Mouse (Mus musculus) kidney, embryonic 15.5 days (tissue): ENCODE data around the gene Nelfb. TPM values are rescaled to one million over a fixed set of nuclear protein-coding genes. Genes with fewer than 3 reads are reported as not detected.
"Not testable (repeated sequence)": the region's sequence is repeated elsewhere in the genome, so short reads cannot be mapped to it uniquely, and the experiment has no call there.

Source experiments
- ATAC-seq: fragments of 200-750 bp; cut with Nextera tagmentation; replicated peaks from 2 replicates; pipeline ENCODE4 v1.8.0; 2017; ENCODE audit warnings: moderate TSS enrichment; ENCODE audit not compliant: low FRiP score
- H3K27ac ChIP-seq: fragments of 300-500 bp; sonication (generic); 2 replicates; pipeline ENCODE4 v1.5.1; 2015; ENCODE audit warnings: mild to moderate bottlenecking, inconsistent platforms
- H3K27me3 ChIP-seq: fragments of 300-500 bp; sonication (generic); 2 replicates; pipeline ENCODE4 v1.6.1; 2015; ENCODE audit warnings: inconsistent platforms
- H3K36me3 ChIP-seq: fragments of 300-500 bp; sonication (generic); 2 replicates; pipeline ENCODE4 v1.6.1; 2015; ENCODE audit warnings: inconsistent platforms
- H3K4me1 ChIP-seq: fragments of 300-500 bp; sonication (generic); 2 replicates; pipeline ENCODE4 v1.6.1; 2015; ENCODE audit warnings: inconsistent platforms
- H3K4me2 ChIP-seq: fragments of 300-500 bp; sonication (generic); 2 replicates; pipeline ENCODE4 v1.6.1; 2015; ENCODE audit warnings: moderate library complexity, mild to moderate bottlenecking, inconsistent platforms
- H3K4me3 ChIP-seq: fragments of 300-500 bp; sonication (generic); replicated peaks from 2 replicates; pipeline ENCODE4 v1.5.1; 2015; ENCODE audit warnings: mild to moderate bottlenecking, inconsistent platforms
- H3K9ac ChIP-seq: fragments of 300-500 bp; sonication (generic); 2 replicates; pipeline ENCODE4 v1.6.1; 2015; ENCODE audit warnings: mild to moderate bottlenecking, inconsistent platforms
- H3K9me3 ChIP-seq: fragments of 300-500 bp; sonication (generic); replicated peaks from 2 replicates; pipeline ENCODE4 v1.6.1; 2016; ENCODE audit warnings: inconsistent platforms
- WGBS: fragments of 180-500 bp; shearing (Covaris S2); methylation state at CpG from one replicate; pipeline ENCODE4 v1.1.7; 2015; ENCODE audit warnings: mixed read lengths; 5-methylcytosine and 5-hydroxymethylcytosine counted together
- polyA plus RNA-seq: library from polyadenylated mRNA; unstranded; fragments of >200 nt; fragmentation: Nextera tagmentation; extraction: Ambion mirVana; gene quantifications from 2 replicates; pipeline ENCODE4 v1.2.1, GENCODE M21; 2015

Gene Nelfb
- 114 and 124 TPM in 2 replicates for polyA plus RNA-seq

GRCm38 (mm10) chr2:25211121-25211670, at the start of gene Nelfb:
TSS of gene Nelfb (minus strand) at chr2:25211489.
- Histone ChIP-seq H3K4me3 (peak within 1 kb of the TSS; percentile 96), H3K36me3 (peaks cover 31% of the 10 kb centered on the region), H3K9me3 (no peaks in the 10 kb centered on the region), H3K4me1 (peaks cover 25% of the 10 kb centered on the region), H3K4me2 (peak within 1 kb of the TSS; percentile 68), H3K27me3 (no peaks in the 10 kb centered on the region), H3K9ac (peak within 1 kb of the TSS; percentile 83), H3K27ac (peak within 1 kb of the TSS; percentile 95)
- ATAC-seq, result peak; percentile 92
- WGBS, result under 1% methylated on average over 44 of the region's 44 CpGs

- H3K9ac ChIP-seq, result no peak overlapping the region
- no peak overlapping the region for H3K4me2 ChIP-seq
- no peaks in the 10 kb centered on the region for H3K36me3 ChIP-seq
- WGBS, result 60% methylated on average over 2 of the region's 2 CpGs
- ATAC-seq, result no peak
- H3K27me3 ChIP-seq, result peaks cover 5% of the 10 kb centered on the region
- H3K4me3 ChIP-seq, result no peak overlapping the region
- no peak overlapping the region for H3K27ac ChIP-seq
- peaks cover 36% of the 10 kb centered on the region for H3K4me1 ChIP-seq
- no peaks in the 10 kb centered on the region for H3K9me3 ChIP-seq
Measured at GRCm38 (mm10) chr2:25258887-25259286, 47.6 kb upstream of the Nelfb start.

DNA sequence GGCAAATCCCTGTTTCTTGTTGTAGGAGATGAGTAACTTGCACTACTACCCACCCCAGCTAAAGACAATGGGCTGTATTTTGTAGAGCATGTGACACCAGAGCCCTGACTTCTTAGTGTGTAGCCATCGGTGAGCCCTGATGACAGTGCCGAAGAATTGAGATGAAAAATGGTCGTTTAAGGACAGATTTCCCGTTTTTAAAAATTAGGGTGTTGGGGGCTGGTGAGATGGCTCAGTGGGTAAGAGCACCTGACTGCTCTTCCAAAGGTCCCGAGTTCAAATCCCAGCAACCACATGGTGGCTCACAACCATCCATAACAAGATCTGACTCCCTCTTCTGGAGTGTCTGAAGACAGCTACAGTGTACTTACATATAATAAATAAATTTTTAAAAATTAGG, 46.0 kb upstream of the Nelfb start:
- H3K4me3 ChIP-seq, H3K27me3 ChIP-seq, H3K9ac ChIP-seq, ATAC-seq, H3K27ac ChIP-seq, H3K4me2 ChIP-seq, H3K9me3 ChIP-seq: not testable (repeated sequence)
- Histone ChIP-seq H3K4me1 (peaks cover 24% of the 10 kb centered on the region), H3K36me3 (peaks cover 14% of the 10 kb centered on the region)
- 84% methylated on average over 5 of the region's 5 CpGs for WGBS

DNA sequence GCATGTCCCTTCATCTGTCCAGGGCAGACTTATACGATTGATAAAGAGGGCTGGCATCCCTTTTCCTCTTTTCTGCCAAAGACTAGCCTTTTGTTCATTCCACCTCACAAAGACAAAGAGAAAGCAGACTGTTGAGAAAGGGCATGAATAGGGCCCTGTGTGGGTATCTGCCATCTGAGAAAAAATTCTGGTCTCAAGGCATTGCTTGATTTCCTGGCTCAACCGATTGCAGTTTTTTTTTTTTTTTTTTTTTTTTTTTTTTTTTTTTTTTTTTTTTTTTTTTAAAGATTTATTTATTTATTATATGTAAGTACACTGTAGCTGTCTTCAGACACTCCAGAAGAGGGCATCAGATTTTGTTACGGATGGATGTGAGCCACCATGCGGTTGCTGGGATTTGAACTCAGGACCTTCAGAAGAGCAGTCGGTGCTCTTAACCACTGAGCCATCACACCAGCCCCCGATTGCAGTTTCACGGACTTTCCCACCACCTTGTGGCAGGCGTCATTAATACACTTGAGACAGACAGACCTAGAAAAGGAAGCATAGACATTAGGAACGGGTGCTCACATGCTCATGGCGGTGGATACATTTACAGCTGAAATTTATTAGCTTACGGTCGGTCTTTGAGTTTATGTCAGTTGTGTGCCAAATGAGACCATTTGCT, 45.3 kb upstream of the Nelfb start:
- H3K4me2 ChIP-seq, result peak overlapping the region; percentile 89
- H3K27me3 ChIP-seq, ATAC-seq, H3K27ac ChIP-seq, H3K9me3 ChIP-seq: not testable (repeated sequence)
- H3K9ac ChIP-seq, result peak overlapping the region; percentile 84; the same call in 1 of the 2 replicates
- H3K36me3 ChIP-seq, result peaks cover 21% of the 10 kb centered on the region
- 56% methylated on average over 12 of the region's 12 CpGs for WGBS
- peaks cover 20% of the 10 kb centered on the region for H3K4me1 ChIP-seq
- peak overlapping the region; percentile 75 for H3K4me3 ChIP-seq

DNA sequence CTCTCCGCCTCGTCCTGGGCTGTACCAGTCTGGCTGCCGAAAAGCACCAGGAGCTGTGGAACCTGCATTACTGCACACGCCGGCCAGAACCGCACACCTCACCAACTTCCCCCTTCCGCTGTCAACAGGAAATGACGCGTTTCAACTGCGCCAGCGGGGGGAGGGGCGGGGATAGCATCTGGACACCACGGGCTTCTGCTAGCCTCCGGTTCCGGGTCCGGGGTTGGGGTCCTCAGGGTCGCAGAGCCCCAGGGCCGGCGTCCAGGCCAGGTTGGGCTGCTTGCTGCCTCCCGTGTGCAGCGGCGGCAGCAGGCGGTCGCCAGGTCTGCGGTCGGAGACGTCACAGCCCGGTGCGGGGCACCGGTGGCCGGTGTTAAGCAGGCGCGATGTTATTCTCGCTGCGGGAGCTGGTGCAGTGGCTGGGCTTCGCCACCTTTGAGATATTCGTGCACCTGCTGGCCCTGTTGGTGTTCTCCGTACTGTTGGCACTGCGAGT, 44.0 kb upstream of the Nelfb start, which contains the start of gene Tmem203:
Tmem203 (plus strand) TSS at position 156 of the 496 bp plus-strand sequence.
- Histone ChIP-seq H3K9me3 (no peaks in the 10 kb centered on the region), H3K4me1 (peaks cover 20% of the 10 kb centered on the region), H3K36me3 (peaks cover 33% of the 10 kb centered on the region), H3K27ac (peak within 1 kb of the TSS; percentile 81), H3K4me2 (peak within 1 kb of the TSS; percentile 89), H3K4me3 (peak within 1 kb of the TSS; percentile 75), H3K27me3 (no peaks in the 10 kb centered on the region), H3K9ac (peak within 1 kb of the TSS; percentile 84)
- under 1% methylated on average over 39 of the region's 39 CpGs for WGBS
- ATAC-seq, result peak; percentile 82

- no peaks in the 10 kb centered on the region for H3K9me3 ChIP-seq
- no peak overlapping the region for H3K27ac ChIP-seq
- no peak overlapping the region for H3K4me2 ChIP-seq
- 88% methylated on average over 1 of the region's 1 CpGs for WGBS
- no peaks in the 10 kb centered on the region for H3K27me3 ChIP-seq
- peaks cover 62% of the 10 kb centered on the region for H3K36me3 ChIP-seq
- no peak overlapping the region for H3K4me3 ChIP-seq
- H3K4me1 ChIP-seq, result peaks cover 20% of the 10 kb centered on the region
- ATAC-seq, result no peak
- H3K9ac ChIP-seq, result no peak overlapping the region
Measured at GRCm38 (mm10) chr2:25252331-25252730, 41.0 kb upstream of the Nelfb start.

- peaks cover 19% of the 10 kb centered on the region for H3K4me1 ChIP-seq
- H3K4me2 ChIP-seq, result no peak within 1 kb of the TSS
- no peaks in the 10 kb centered on the region for H3K9me3 ChIP-seq
- ATAC-seq, result no peak
- no peak within 1 kb of the TSS for H3K9ac ChIP-seq
- WGBS, result 85% methylated on average over 10 of the region's 10 CpGs
- H3K27me3 ChIP-seq, result peaks cover 23% of the 10 kb centered on the region
- H3K36me3 ChIP-seq, result peaks cover 54% of the 10 kb centered on the region
- no peak within 1 kb of the TSS for H3K4me3 ChIP-seq
- no peak within 1 kb of the TSS for H3K27ac ChIP-seq
Measured at GRCm38 (mm10) chr2:25246183-25247072, 35.1 kb upstream of the Nelfb start, which contains the start of gene AL732309.1. TSS of gene AL732309.1 (minus strand) at chr2:25246863.

DNA sequence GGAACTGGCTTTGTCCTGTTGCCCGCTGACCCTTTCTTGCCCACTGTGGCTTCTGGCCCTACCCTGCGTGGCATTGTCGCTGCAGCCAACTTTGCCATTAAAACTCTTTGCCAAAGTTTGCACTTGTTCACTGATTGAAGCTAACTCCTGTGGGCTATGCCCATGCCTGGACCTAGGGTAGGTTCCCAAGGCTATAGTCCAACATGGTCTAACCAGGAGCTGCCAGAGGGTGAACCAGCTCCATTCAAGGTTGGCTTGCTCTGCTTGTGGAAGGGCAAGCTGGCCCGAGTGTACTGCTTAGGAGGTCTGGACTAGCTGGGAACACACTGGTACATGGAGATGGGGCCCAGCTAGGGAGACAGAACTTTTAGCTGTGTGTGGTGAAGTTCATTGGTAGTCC, 32.9 kb upstream of the Nelfb start:
- H3K9me3 ChIP-seq, result no peaks in the 10 kb centered on the region
- no peak overlapping the region for H3K4me3 ChIP-seq
- WGBS, result 89% methylated on average over 4 of the region's 4 CpGs
- H3K27me3 ChIP-seq, result peaks cover 28% of the 10 kb centered on the region
- H3K27ac ChIP-seq, result no peak overlapping the region
- peaks cover 32% of the 10 kb centered on the region for H3K36me3 ChIP-seq
- H3K9ac ChIP-seq, result no peak overlapping the region
- H3K4me2 ChIP-seq, result no peak overlapping the region
- no peak for ATAC-seq
- H3K4me1 ChIP-seq, result peaks cover 33% of the 10 kb centered on the region

GRCm38 (mm10) chr2:25243342-25243741, 32.1 kb upstream of the Nelfb start:
- WGBS, result 79% methylated on average over 8 of the region's 8 CpGs
- ATAC-seq, result no peak
- H3K4me1 ChIP-seq, result peaks cover 33% of the 10 kb centered on the region
- H3K4me2 ChIP-seq, result peak overlapping the region; percentile 99; the same call in 1 of the 2 replicates
- no peaks in the 10 kb centered on the region for H3K9me3 ChIP-seq
- peaks cover 25% of the 10 kb centered on the region for H3K36me3 ChIP-seq
- peak overlapping the region; percentile 62; the same call in 1 of the 2 replicates for H3K4me3 ChIP-seq
- peaks cover 28% of the 10 kb centered on the region for H3K27me3 ChIP-seq
- H3K9ac ChIP-seq, result peak overlapping the region; percentile 63; the same call in 1 of the 2 replicates
- no peak overlapping the region for H3K27ac ChIP-seq

GRCm38 (mm10) chr2:25242101-25242506, 30.8 kb upstream of the Nelfb start, which contains the start of the genes Rnf208 and Cysrt1:
TSS of gene Rnf208 (plus strand) at chr2:25242255.
TSS of gene Cysrt1 (minus strand) at chr2:25242452.
- peak within 1 kb of the TSS; percentile 99 for H3K4me2 ChIP-seq

GRCm38 (mm10) chr2:25241438-25241775, 30.1 kb upstream of the Nelfb start:
- no peaks in the 10 kb centered on the region for H3K9me3 ChIP-seq
- WGBS, result 18% methylated on average over 6 of the region's 6 CpGs
- H3K27me3 ChIP-seq, result peaks cover 28% of the 10 kb centered on the region
- peak overlapping the region; percentile 99 for H3K4me2 ChIP-seq
- peak overlapping the region; percentile 78 for H3K27ac ChIP-seq
- H3K4me3 ChIP-seq, result peak overlapping the region; percentile 62
- peaks cover 6% of the 10 kb centered on the region for H3K36me3 ChIP-seq
- peaks cover 36% of the 10 kb centered on the region for H3K4me1 ChIP-seq
- no peak overlapping the region for H3K9ac ChIP-seq
- peak; percentile 19 for ATAC-seq

More at GRCm38 (mm10) chr2:25242101-25242506, 30.8 kb upstream of the Nelfb start, which contains the start of the genes Rnf208 and Cysrt1:
- Histone ChIP-seq H3K9me3 (no peaks in the 10 kb centered on the region), H3K27ac (peak within 1 kb of the TSS; percentile 78), H3K36me3 (peaks cover 13% of the 10 kb centered on the region), H3K27me3 (peaks cover 28% of the 10 kb centered on the region), H3K4me1 (peaks cover 33% of the 10 kb centered on the region), H3K9ac (peak within 1 kb of the TSS; percentile 63), H3K4me3 (peak within 1 kb of the TSS; percentile 62)
- 0% methylated on average over 53 of the region's 59 CpGs for WGBS
- ATAC-seq, result no peak
